Mouse (Mus musculus) layer of hippocampus, postnatal 25 days (tissue): ENCODE measurements at regions not wholly inside any gene's neighbourhood (a gene's known extent, or its start where the extent isn't known, plus 50 kb on each side); places are given as distances from the start of the nearest gene placed in this dataset.

ENCODE experiments used
- DNase-seq, 2 experiments: peaks; one replicate each; pipeline ENCODE4 v3.0.0; 2022; ENCODE audit warnings: mixed read lengths in 2 of 2, low spot score in 1 of 2; ENCODE audit errors: extremely low spot score in 1 of 2

DNA sequence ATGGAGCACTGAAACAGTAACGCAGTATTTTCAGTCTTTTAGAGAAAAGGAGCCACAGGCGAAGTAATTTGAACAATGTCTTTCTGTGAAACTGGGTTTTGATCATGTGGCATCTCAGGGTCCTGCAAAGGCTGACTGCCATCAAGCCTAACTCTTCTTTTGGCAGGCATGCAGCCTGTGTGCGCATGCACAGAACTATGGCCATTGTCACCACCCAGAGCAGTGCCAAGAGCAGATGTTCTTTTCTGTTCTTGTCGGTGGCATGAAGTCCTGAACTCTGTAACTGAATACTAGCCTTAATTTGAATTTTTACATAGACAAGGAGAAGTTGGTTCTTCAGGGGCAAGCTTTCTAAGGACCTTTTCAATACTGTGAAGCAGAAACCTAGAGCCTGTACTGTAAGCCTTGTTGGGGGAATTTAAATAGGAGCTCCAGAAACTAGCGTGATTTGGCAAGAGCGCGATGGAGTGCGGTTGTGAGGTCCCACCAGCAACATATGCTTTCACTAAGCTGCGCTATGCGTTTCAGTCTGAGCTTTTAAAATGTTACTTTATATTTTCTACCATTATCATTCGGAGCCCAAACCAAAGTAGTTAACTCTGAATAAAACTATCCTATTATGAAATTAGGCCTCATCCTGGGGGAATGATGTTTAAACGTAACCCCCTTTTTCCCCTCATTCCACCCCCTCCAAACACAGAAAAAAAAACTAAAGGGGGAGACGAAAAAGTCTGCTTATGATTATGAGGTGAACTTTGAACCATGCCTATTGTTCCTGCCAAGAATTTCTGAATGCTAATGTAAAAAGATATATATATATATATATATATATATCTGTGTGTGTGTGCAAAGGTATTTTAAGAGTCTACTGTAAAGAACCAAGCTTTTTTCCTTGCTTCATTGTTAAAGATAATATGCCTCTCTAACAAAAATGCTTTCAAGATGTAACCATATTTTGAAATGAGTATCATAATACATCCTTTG lies 606.3 kb downstream of the Nfib start:
- no peak for DNase-seq

DNA sequence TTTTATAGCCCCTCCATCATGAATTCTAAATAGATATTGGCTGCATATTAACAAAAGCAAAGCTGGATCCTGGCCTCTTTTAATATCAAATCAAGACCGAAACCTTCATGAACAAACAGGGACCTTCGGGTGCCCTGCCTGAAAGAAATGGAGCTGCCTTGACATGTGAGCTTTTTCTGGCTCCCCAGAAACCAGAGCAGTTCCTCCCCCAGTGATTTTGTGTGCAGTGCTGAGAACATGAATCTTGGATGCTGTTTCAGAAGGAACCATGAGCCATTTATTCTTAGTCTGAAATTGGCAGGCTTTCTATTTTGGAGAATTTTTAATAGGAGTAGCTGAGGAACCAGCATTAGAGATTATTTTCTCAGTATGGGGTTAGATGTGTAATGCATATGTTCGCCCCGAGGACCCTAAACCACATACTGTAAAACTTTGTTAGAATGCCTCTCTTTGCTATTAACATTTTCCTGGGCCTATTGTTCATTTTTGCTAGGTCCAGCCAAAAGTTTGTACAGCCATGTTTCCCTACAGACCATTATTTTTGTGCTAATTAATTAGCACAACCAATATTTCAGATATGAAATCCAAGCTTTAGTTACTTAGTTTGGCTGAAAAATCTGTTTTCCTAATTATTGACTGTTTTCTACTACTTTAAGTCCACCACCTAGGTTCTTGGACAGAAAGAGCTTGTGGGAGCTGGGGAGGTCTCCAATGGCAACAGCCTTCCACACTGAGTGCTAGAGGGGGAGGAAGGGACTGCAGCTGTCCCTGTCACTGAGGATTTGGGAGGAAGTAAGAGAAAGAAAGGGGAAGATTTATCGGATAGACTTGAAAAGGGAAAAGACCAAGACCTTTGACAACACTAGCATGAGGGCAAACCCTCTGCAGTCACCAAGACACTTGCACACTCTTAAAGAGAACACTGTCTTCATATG lies 613.0 kb downstream of the Nfib start:
- no peak for DNase-seq

DNA sequence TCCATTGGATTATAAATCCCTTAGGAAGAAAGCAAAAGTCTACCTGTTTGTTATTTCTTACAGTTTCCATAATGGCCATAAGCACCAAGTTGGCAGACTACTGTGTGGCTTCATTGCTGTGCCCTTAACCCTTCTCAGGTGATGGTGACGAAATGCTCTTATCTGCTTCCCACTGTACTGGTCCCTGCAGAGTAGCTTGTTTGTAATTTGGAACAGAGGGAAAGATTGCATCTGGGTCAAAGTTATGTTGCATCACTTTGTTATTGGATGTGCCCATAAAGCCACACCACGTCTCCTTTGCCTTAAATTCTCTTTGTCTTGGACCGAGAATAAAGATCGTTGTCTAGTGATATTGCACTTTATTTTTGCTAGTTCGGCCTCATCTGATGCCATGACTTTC lies 615.9 kb downstream of the Nfib start:
- DNase-seq = no peak

DNA sequence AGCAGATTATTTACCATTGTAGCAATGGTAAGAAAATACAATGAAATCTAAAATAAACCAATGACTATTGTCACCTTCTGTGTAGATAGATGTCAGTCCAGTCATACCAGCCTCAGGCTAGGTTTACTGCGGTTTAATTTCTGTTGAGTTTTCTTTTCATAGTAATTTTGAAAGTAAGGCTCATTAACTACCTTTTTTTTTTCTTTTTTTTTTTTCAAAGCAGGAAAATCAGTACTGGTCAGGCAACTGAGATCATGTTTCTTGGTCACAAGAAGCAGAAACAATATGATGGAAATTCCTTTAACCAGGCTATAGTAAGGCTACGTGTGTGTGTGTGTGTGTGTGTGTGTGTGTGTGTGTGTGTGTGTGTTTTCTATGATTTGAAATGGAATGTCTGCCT lies 622.0 kb downstream of the Nfib start:
- DNase-seq = no peak

DNA sequence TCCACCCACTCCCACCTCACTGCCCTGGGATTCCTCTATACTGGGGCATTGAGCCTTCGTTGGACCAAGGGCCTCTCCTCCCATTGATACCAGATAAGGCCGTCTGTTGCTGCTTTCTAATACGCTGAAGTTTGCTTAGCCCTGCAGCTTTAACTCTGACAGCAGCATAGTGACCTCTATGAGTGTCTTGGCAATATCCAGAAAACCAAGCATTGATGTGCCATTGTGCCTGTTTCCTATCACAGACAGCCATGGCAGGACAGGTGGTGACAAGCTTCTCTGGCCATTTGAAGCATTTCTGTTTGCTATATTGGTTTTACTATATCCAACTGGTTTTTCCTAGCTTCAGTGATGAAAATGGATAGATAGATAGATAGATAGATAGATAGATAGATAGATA lies 625.4 kb upstream of the Mpdz start:
- DNase-seq = no peak

DNA sequence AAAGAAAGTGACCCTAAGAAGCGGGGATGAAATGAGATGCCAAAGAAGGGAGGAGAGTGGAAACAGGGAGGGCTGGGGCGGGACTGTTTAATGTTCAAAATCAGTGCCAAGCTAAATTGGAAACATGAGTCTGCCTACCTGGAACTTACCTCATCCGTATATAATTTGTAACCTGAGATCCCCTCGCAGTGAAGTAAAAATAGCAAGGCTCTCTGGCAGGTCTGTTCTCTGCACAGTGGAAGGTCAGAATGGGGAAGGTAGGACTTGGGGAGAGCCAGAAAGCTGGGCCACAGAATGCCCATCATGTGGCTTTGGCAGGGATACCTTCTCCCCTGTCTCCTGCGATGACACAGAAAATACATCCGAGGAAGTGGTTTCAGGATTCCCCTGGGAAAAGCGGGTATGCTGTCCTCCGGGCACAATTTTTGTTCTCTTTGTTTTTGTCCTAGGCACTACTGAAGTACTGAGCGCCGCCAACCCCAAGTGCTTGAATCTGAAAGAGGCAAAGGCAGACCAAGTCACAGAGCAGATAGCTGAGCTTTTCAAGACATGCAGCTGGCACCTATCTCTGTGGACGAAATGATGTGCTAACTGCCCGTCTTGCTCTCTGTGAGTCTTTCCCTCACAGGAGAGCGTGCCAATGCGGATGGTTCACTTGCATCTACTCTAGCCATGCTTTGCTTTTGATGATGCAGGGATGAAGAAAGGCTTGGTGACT lies 623.2 kb upstream of the Mpdz start:
- no peak for DNase-seq

DNA sequence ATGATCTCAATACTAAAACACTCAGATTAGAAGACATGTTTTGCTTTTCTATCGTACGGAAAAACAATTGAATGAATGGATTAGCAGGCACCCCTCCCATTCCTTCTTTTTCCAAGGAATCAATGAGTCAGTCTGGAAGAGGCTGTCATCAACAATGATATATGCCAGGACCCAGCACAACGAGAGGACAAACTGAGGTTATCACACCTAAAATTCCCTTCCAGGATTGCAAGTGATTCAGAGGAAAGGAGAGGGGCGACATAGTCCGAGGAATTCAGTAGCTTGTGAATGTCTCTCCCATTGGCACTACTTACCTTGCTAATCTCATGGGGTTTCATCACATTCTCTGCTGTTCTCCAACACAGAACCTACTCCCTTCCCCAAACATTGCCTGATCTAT lies 620.1 kb upstream of the Mpdz start:
- no peak for DNase-seq

DNA sequence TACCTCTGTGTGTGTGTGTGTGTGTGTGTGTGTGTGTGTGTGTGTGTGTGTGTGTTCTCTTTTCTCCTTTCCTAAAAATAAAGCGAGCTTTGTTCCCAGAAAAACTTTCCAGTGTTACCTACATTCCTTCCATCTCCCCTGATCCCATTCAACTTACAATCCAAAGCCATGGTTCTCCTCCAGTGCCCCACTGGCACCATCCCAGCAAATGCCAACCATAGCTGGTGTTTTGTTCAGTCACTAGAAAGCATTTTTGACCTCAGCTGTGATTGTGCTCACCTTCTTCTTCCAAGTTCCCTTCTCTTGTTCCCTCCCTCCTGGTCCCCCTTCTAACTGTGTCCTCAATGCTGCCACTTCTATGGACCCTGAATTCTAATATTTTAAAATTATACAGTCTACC lies 614.1 kb upstream of the Mpdz start:
- no peak for DNase-seq

DNA sequence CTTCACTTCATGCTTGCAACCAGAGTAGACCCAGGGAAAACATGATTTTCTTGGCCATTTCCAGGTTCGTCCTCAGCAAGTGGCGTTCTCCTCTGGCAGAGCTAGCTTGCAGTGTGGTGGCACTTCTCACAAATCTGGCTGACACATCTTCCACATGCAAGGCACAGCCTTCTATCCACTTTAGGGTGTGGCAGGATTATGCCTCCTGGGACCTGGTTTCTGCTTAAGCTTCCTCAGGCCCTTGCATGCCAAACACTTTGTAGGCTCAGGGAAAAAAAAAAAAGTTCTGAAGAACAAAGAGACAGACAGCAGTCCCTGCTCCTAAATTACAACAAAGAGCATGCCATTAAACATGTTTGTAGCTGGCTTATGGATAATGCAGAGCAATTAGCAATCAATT lies 605.6 kb upstream of the Mpdz start:
- no peak for DNase-seq

DNA sequence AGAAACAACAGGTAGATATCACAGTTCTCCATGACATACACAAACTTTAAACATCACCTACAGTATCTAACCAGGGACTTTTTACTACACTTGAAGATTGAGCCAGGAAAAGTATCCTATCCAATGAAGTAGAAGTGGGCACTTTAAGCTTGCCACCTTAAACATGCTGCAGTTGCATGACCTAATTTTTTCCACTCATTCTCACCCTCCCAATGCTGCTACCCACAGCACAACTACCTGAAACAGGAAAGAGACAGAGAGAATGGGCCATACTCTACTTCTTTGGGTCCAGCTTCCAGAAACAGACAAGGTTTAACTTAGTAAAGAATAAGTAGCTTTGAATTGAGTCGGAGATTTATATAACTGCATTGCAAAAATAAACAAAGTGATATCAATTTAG lies 594.9 kb upstream of the Mpdz start:
- no peak for DNase-seq

DNA sequence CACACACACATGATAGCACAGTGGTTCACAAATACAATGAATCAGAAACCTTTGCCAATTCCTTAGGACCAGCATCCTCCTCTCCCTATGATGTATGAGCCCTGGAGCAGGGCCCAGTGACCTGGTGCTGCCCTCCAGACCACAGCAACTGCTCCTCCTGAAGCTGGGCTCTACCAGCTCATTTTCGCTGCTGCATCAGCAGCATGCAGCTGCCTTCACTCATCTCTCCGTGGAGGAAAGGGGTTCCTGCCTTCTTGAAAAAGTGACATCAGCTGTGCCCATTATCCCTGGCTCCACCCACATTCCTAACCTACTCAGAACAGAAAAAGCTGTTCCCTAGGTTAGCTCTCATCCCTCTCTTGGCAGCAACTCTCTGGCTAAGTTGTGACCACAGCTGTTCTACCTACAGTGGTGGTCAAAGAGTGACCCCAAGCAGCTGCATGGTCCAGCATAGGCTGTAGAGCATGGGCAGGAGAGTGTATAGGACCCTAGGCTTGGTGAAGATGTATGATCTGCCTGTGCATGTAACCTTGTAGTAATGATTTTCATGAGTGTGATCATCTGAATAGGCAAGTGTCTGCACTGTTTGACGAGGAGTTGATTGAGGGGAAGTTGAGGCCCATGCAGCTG lies 592.6 kb upstream of the Mpdz start:
- no peak for DNase-seq

DNA sequence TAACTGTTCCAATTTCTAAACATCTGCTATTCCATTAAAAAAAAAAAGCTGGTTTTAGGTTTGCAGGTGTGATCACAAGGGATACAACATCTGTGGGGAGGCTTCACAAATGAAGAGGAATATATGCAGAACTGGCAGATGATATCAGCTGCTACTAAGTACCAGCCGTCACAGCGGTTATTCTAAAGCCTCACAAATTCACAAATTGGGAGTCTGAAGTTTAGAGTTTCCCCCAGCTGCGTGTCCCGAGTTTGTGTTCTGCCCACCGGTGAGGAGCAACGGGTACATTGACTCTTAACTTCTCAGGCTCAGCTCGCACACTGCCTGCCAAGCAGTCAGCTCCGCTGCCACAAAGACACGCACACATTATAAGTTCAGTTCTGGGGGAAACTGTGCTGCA lies 586.6 kb upstream of the Mpdz start:
- DNase-seq = no peak

DNA sequence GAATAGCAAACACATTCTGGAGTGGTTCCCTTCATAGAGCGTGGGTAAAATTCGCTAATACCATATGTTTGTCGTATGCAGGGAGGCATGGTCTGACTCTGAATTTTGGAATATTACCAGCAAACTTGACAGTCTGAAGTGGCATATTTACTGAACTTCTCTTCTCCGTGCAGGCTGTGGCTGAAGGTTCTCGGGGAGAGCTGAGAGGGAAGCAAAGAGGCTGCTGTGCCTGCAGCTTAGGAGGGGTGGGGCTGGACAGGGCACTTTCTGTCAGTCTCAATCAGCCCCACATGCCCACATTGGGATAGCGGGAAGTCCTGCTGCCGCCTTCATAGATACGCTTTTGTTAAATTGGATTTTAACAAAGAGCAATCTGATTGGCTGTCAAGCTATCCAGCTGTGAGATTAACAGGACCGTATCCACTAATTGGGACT lies 584.8 kb upstream of the Mpdz start:
- DNase-seq = no peak

DNA sequence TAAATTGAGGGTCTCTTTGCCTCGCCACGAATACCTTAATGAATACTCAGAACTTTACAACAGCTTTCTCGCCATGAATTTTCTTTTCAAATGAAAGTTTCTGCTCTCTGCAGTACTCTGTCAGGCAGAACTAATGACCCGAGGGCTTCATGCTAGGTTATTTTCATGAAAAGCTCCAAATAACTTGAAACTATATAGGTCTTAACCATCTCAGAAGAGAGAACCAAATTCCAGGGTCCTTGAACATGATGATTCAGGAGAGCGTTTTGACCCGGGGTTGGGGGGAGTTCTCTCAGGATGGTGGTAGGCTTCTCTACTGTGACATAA lies 558.8 kb upstream of the Mpdz start:
- no peak for DNase-seq

DNA sequence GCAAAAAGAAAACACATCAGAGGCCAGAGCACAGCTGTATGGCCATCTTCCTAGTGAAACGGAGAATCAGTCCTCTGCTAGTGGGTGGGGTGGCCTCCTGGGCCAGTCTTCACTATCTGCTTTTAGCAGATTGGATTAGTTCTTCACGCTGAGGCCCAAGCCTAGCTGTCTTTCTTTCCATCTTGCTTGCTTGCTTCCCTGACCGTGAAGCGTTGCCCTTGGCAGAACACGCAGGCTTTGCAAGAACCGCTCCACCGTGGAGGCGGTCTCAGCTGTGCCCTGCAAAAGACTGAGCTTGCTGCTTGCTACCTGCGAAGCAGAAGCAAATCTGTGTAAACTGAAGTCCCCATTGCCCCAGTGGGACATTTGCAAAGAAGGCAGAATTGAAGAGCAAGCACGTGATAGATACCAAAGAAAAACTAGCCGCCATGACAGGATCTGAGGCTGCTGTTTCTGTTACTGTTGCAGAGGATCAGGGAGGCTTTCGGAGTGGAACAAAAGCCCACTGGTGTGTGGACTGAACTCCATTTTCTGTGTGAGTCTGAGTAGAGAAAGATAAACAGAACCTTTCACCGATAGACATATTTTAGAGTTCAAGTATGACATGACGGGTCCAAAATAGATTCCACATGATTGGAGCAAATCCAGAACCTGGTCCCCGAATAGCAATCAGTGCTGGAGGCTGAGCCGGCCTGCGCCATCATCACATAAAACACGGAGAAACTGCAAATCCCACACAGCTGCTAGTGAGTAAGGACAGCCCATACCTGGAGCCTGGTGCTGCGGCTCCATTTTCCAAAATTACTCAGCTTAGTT lies 558.2 kb upstream of the Mpdz start:
- no peak for DNase-seq

DNA sequence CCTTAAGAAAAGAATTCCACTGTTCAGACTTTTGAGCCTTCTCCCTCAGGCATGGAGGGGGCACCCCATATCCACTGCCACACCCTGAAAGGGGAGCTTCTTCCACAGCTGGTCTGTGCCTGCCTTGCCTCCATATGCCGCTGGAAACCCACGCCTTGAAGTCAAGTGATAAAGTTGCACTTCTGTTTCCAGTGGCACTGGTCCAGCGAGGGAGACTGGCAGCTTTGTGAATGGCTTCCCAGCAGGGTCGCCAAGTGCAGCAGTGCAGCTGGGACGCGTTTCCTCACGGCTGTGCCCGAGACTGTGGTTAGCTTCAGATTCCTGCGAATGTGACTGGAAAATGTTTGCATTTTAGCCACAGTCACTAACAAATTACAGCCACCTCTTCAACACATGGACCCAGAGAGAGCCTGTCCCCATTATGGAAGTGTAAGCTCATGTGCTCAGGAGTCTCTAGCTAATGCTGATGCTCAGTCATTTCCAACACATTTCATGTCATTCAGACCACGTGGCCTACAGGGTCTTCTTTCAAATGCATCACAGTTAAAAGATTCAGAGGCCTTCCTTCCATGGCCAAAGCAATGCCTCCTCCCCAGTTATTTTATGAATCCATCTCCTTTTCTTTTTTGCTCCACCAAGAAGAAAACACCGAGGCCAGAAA lies 557.2 kb upstream of the Mpdz start:
- peak; percentile 12 to 19 for DNase-seq

DNA sequence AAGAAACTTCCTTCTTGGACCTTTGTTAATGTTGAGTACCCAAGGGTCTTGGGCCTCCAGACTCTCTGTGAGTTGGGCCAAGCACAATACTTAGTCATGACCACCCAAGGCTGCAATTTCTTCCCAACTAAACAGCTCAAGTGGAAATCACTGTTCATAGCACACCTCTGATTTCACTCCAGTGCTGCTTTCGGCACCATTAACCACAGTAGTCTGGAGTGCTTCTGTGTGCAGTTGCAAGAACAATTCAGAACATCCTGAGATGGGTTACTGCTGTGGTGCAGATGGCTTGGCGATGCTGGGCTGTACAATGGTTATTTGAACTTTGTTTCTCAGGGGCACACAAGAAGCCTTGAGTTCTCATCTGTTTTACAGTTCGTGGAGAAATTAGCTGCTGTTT lies 556.5 kb upstream of the Mpdz start:
- no peak for DNase-seq

DNA sequence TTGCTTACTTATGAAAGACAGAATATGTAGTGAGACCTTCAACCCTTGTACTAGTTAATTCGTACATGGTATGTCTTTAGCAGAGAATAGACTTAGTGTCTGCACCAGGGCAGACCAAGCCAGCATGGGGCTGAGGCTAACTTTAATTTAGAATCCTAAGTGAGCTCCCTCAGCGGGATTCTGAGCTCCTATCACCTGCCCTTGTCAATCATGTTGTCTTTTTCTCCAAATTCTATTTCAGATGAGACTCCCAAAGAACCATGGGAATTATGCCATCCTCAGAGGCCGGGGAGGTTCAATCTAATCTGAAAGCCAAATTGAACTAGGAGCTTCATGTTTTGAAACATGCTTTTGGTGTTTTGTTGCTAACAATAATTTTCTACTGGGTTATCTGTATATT lies 553.8 kb upstream of the Mpdz start:
- no peak for DNase-seq

DNA sequence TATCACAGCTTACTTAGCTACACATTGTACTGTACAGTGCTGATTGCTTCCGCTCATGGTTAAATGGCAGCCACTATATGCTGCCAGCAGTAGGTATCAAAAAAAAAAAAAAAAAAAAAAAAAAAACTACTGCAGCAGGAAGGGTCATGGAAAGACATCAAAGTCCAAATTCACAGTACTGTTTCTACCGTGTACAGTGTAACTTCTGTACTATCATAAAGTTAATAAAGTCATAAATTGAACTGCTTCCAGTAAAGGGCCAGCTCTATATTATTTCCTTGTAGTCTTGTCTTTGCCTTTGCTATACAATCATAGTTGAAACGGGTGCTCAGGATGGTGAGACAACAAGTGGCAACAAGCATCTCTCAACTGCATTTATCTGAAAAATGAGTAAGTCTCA lies 552.6 kb upstream of the Mpdz start:
- no peak for DNase-seq
